ENCODE assay signal across 20 mouse cellular contexts in genomic region chr6:129434239-129434638, GRCm38 (mm10). TPM values are rescaled to one million over a fixed set of nuclear protein-coding genes. Genes with fewer than 3 reads are reported as not detected.
DNase-seq lines count a peak whose midpoint lies in the region; ATAC-seq and TF ChIP-seq lines count a peak whose summit lies in the region.
"Had no signal": no experiment of that assay in that cellular context is flagged by ENCODE, and none has a peak within 500 bp of the region (broad histone marks: within the 10 kb centered on the region; RNA-seq: fewer than 3 reads in every experiment).

No protein-coding gene starts in this region.

- H3K27me3 ChIP-seq in kidney, adult 2 months (replicated peaks; ENCODE audit: control insufficient read depth, insufficient read depth, low read length), result no peaks in the 10 kb centered on the region
- no peaks in the 10 kb centered on the region for H3K27me3 ChIP-seq in kidney, embryonic 15.5 days
- H3K27me3 ChIP-seq: embryonic facial prominence, embryonic 13.5 days; intestine, embryonic 15.5 days had no signal

- no peaks in the 10 kb centered on the region for H3K36me3 ChIP-seq in kidney, adult 2 months (ENCODE audit: control insufficient read depth, insufficient read depth, low read length)
- no peaks in the 10 kb centered on the region for H3K36me3 ChIP-seq in kidney, embryonic 15.5 days
- H3K36me3 ChIP-seq: embryonic facial prominence, embryonic 13.5 days; intestine, embryonic 15.5 days had no signal

- H3K9me3 ChIP-seq in kidney, embryonic 15.5 days (replicated peaks), result no peaks in the 10 kb centered on the region
- H3K9me3 ChIP-seq: embryonic facial prominence, embryonic 13.5 days; intestine, embryonic 15.5 days had no signal

- no peaks in the 10 kb centered on the region for H3K4me1 ChIP-seq in kidney, adult 2 months (ENCODE audit: control insufficient read depth, insufficient read depth, low read length)
- no peaks in the 10 kb centered on the region for H3K4me1 ChIP-seq in kidney, embryonic 15.5 days
- H3K4me1 ChIP-seq: embryonic facial prominence, embryonic 13.5 days; intestine, embryonic 15.5 days had no signal

- TF ChIP-seq CTCF in kidney, adult 2 months (conservative IDR thresholded peaks at IDR 0.05; ENCODE audit: insufficient read depth, insufficient read length, low read depth, low read length), result no peak

- TF ChIP-seq POLR2A in kidney, adult 2 months (IDR thresholded peaks at IDR 0.05; ENCODE audit: low read depth, low read length), result no peak

- peak; percentile 17 for DNase-seq in kidney, adult 2 months
- peak; percentile 59 to 66 for DNase-seq in B cell, adult 2 months
- DNase-seq in c-Kit-positive CD71-negative TER-119-negative erythroid progenitor cells, embryonic 14.5 days (ENCODE audit: low read depth), result peak; percentile 49
- no peak for DNase-seq in neural tube, embryonic 10.5 days (ENCODE audit: extremely low spot score, low spot score)
- no peak for DNase-seq in cerebellum, postnatal 14 days
- no peak for DNase-seq in layer of hippocampus, postnatal 10 days (ENCODE audit: low spot score in 2 of 2)
- DNase-seq: cerebellum, postnatal 10 days; kidney, postnatal 25 days; lung, embryonic 14.5 days; thymus, postnatal 4 days had no signal

- WGBS in kidney, adult 2 months, result 84% methylated on average over 5 of the region's 5 CpGs
- 81% methylated on average over 5 of the region's 5 CpGs for WGBS in kidney, embryonic 15.5 days

- no peak overlapping the region for H3K4me2 ChIP-seq in kidney, embryonic 15.5 days
- H3K4me2 ChIP-seq: embryonic facial prominence, embryonic 13.5 days; intestine, embryonic 15.5 days; lung, embryonic 14.5 days had no signal

- no peak overlapping the region for H3K27ac ChIP-seq in kidney, adult 2 months (ENCODE audit: insufficient read depth, low read depth, low read length)
- no peak overlapping the region for H3K27ac ChIP-seq in kidney, embryonic 15.5 days
- H3K27ac ChIP-seq: embryonic facial prominence, embryonic 13.5 days; intestine, embryonic 15.5 days had no signal

- ATAC-seq in kidney, embryonic 15.5 days (replicated peaks; ENCODE audit: low FRiP score), result no peak
- ATAC-seq in megakaryocyte, adult 5-6 weeks (ENCODE audit: poor library complexity, severe bottlenecking), result peak; percentile 97
- ATAC-seq: forebrain, embryonic 16.5 days; intestine, embryonic 15.5 days had no signal

- H3K4me3 ChIP-seq in kidney, adult 2 months (ENCODE audit: insufficient read depth, low read depth, low read length), result no peak overlapping the region
- H3K4me3 ChIP-seq in kidney, embryonic 15.5 days (replicated peaks), result no peak overlapping the region
- H3K4me3 ChIP-seq: embryonic facial prominence, embryonic 13.5 days; intestine, embryonic 15.5 days had no signal

- H3K9ac ChIP-seq in kidney, embryonic 15.5 days, result no peak overlapping the region
- H3K9ac ChIP-seq: embryonic facial prominence, embryonic 13.5 days; intestine, embryonic 15.5 days; lung, embryonic 14.5 days had no signal

RNA-seq across cellular contexts. Expression of gene Clec1a, which starts 17.6 kb away (rescaled TPM):
- polyA plus RNA-seq in kidney, adult 2 months (2012; rRNA removed), result 2.6 and 2.8 TPM in 2 replicates
- 8.6 and 9.5 TPM in 2 replicates for polyA plus RNA-seq in kidney, embryonic 15.5 days (2015; fragmentation: Nextera tagmentation; extraction: Ambion mirVana)
- total RNA-seq in megakaryocyte, adult 5-6 weeks (2015), result 0.07 TPM in 1 of 2 replicates, not detected in the other
- total RNA-seq in megakaryocyte, adult 5-6 weeks (2017), result 0.15 TPM in 1 of 2 replicates, not detected in the other
- 1 to 10 TPM; 3.1 to 3.3 TPM for total RNA-seq in layer of hippocampus, postnatal 10 days (2021)

RNA-seq across cellular contexts. Expression of gene Clec9a, which starts 25.6 kb away (rescaled TPM):
- 0.42 and 0.86 TPM in 2 replicates for polyA plus RNA-seq in kidney, adult 2 months (2012; rRNA removed)
- polyA plus RNA-seq in kidney, embryonic 15.5 days (2015; fragmentation: Nextera tagmentation; extraction: Ambion mirVana), result 0.45 and 0.55 TPM in 2 replicates
- total RNA-seq in megakaryocyte, adult 5-6 weeks (2015), result 27.6 and 31.4 TPM in 2 replicates
- 13.4 and 14.3 TPM in 2 replicates for total RNA-seq in megakaryocyte, adult 5-6 weeks (2017)
- total RNA-seq in layer of hippocampus, postnatal 10 days (2021), result not detected
- total RNA-seq: left cerebral cortex, postnatal 14 days; midbrain, postnatal 0 days had no signal
- polyA plus RNA-seq: C2C12 had no signal

RNA-seq across cellular contexts. Expression of gene Clec1b, which starts 37.1 kb away (rescaled TPM):
- 0.24 and 0.41 TPM in 2 replicates for polyA plus RNA-seq in kidney, adult 2 months (2012; rRNA removed)
- polyA plus RNA-seq in kidney, embryonic 15.5 days (2015; fragmentation: Nextera tagmentation; extraction: Ambion mirVana), result 2.2 and 2.7 TPM in 2 replicates
- total RNA-seq in megakaryocyte, adult 5-6 weeks (2015), result 3.6 and 5.5 TPM in 2 replicates
- 3.8 and 4.5 TPM in 2 replicates for total RNA-seq in megakaryocyte, adult 5-6 weeks (2017)
- total RNA-seq in layer of hippocampus, postnatal 10 days (2021), result under 1 TPM; 0.32 to 0.62 TPM
- total RNA-seq: midbrain, postnatal 0 days had no signal
- polyA plus RNA-seq: C2C12; gonadal fat pad, adult 2 months had no signal

RNA-seq across cellular contexts. Expression of gene Clec12b, which starts 48.6 kb away (rescaled TPM):
- 0.06 and 0.12 TPM in 2 replicates for polyA plus RNA-seq in kidney, adult 2 months (2012; rRNA removed)
- polyA plus RNA-seq in kidney, embryonic 15.5 days (2015; fragmentation: Nextera tagmentation; extraction: Ambion mirVana), result not detected in 2 replicates
- not detected in 2 replicates for total RNA-seq in megakaryocyte, adult 5-6 weeks (2015)
- total RNA-seq in megakaryocyte, adult 5-6 weeks (2017), result not detected in 2 replicates
- not detected for total RNA-seq in layer of hippocampus, postnatal 10 days (2021)
- total RNA-seq: left cerebral cortex, postnatal 14 days; midbrain, postnatal 0 days had no signal
- polyA plus RNA-seq: C2C12; embryonic facial prominence, embryonic 13.5 days; forebrain, embryonic 16.5 days; intestine, embryonic 15.5 days; small intestine, adult 2 months had no signal

Comparison
In these comparisons a context has a peak if more than half of its experiments do, and no peak if none do; other contexts are left out.
1. DNase-seq: peak in kidney, adult 2 months (single experiment), B cell, adult 2 months (2 of 2) and c-Kit-positive CD71-negative TER-119-negative erythroid progenitor cells, embryonic 14.5 days (single experiment); none in neural tube, embryonic 10.5 days (single experiment), cerebellum, postnatal 14 days (0 of 2) and layer of hippocampus, postnatal 10 days (0 of 2).
2. RNA of gene Clec9a, which starts 25.6 kb away (total RNA-seq): 13.4 to 31.4 TPM in megakaryocyte, adult 5-6 weeks; not detected in layer of hippocampus, postnatal 10 days; every median in the first group is over 10 times any median in the second.